Mouse (Mus musculus): ENCODE measurements around the gene Cfap43. TPM values are rescaled to one million over a fixed set of nuclear protein-coding genes. Genes with fewer than 3 reads are reported as not detected.

Cfap43 gene
- not detected in 2 replicates for polyA plus RNA-seq (2012; ENCODE audit: low replicate concordance)

DNA sequence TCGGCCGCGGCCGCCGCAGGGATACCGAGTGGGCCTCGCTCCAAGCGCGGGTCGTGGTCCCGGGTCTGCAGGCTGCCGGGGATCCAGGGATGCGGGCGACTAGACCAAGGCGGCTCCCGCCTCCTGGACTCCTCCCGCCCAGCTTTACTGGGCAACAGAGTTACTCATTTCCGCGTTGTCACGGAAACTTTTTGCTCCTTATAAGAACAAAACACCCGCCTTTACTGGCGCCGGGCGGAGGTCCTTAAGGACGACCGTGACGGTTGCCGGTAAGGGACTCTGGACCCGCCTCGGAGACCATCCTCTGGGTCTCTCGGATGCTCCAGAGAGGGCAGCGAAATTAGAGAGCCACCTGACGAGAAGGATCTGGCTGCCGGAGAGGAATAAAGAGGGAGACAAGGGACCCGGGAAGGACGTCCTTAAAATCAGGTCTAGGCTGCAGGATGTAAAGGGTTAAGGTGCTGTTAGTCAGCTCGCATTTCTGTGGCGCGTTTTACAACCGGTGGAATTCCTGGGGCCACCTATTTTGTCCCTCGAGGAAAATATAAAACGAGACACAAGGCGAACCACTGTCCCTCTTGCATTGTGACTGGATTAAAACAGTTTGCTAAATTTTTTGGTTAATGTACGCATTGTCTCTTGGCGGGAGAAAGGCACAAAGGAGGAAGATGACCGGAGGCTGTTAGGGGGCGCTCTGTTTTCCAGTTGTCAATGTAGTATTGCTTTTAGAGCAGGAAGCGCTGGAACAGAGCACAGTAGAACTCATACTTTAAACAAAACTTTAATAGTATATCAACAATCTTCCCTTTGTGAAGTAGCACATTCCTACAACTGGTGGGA lies at the start of gene Cfap43, which contains the start of gene Itprip:
Cfap43 (minus strand) TSS at position 162 of the 840 bp plus-strand sequence.
Itprip (minus strand) TSS at position 174 of the 840 bp plus-strand sequence.

DNA sequence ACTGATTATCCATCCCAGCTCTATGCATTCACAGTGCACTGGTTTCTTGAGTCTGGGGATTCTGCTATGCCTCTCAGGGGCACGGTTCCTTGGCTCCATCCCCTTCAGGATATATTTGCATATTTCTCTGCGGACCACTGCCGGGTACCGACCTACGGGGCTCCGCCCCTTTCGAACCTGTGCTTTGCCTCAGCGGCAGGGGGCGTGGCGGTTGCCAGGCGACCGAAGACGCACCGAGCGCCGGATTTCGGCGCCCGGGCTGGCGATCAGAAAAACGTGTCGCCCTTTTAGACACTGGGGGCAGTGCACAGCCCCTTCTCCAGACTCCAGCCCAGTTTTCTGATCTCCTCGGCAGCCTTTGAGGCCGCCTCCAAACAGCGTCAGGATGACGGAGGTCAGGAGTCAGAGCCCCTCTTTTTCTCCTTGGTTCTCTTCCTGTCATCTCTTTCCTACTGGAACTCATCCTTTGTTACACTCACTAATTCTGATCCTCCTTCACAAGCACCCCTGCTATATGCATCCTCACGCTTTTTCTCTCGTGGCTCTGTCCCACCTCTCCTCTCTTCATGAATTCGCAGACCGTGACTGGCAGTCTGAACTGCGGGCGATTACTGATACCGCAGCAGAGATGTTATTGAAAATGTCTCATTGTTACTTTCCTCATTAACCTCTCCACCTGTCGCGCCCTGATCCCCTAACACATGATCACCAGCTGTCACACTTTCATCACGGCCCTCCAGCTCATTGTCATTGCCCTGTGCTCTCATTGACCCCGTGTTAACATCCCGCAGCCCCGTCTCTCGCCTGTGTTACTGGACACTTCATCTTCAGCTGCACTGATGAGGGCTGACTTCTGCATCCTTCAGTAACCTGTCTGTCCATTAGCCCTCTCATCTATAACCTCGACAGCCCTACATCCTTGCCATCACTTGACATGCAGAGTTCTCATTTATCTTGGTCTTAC lies 18.6 kb upstream of the Cfap43 start, which contains the start of gene Cfap58:
Cfap58 (plus strand) TSS at position 233 of the 964 bp plus-strand sequence.

DNA sequence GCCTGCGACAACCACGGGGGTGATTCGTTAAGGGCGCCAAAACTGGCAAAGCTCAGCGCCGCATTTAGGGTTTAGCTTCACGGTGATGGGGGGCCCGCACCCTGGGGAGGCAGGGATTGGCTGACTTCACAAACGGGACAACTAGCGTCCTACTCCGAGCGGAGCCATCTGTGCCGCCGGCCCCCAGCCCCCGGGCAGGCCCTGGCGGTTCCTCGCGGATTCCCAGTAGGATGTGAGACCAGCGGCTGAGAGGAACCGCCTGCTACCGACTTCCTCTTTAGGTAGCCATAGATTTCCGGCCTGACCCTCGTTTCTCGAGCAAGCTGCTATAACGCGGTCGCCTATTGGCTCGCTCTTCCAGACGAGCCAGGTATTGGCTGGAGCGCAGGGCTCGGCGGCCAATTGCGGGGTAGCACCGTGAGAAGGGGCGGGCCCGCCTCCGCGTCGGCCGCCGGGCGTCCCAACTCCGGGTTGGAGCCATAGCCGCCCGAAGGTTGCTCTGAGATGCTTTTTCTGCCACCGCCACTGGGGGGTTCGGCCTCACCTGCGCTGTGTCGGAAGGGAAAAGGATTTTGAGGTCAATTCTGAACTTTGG lies 53.6 kb downstream of the Cfap43 start, which contains the start of gene Gsto2:
Gsto2 (plus strand) TSS at position 182 of the 595 bp plus-strand sequence.

DNA sequence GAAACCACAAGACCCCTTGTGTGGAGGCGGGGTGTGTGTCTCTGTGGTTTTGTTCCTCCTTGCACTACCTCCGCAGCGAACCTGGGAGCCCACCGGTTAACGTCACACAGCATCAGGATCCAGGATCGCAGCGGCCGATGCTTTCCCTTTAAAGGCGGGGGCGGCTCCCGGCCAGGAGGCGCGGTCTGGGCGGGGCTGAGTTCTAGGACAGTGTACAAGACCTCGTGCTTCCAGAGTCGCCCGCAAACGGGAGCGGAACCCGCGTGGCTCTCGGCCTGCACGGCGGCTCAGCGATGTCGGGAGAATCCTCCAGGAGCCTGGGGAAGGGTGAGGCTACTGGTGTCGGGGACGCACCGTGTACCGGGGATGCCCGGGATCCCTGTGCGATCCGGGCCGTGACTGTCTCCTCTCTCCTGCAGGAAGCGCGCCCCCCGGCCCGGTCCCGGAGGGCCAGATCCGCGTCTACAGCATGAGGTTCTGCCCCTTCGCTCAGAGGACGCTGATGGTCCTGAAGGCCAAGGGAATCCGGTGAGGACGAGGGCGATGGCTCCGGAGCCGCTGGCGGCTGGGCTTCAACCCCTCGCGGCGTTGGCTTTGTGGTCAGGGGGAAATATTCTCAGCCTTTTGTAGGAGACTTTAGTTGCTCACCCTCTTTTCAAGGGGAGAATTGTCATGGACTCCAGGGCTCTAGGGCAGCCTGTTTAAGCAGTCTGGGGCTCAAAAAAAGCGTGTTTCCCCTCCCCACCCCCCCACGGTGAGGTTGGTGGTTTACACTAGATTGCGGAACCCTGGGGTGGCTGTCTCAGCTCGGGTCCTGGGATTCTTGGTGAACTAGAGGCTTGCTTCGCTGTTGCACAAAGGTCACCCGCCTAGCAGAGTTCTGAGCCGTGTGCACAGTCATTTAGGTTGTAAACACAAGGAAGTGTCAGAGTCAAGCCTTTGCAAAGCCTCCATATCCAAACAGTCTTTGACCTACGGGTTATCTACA lies 64.0 kb downstream of the Cfap43 start, which contains the start of gene Gsto1:
Gsto1 (plus strand) TSS at position 175 of the 988 bp plus-strand sequence.

DNA sequence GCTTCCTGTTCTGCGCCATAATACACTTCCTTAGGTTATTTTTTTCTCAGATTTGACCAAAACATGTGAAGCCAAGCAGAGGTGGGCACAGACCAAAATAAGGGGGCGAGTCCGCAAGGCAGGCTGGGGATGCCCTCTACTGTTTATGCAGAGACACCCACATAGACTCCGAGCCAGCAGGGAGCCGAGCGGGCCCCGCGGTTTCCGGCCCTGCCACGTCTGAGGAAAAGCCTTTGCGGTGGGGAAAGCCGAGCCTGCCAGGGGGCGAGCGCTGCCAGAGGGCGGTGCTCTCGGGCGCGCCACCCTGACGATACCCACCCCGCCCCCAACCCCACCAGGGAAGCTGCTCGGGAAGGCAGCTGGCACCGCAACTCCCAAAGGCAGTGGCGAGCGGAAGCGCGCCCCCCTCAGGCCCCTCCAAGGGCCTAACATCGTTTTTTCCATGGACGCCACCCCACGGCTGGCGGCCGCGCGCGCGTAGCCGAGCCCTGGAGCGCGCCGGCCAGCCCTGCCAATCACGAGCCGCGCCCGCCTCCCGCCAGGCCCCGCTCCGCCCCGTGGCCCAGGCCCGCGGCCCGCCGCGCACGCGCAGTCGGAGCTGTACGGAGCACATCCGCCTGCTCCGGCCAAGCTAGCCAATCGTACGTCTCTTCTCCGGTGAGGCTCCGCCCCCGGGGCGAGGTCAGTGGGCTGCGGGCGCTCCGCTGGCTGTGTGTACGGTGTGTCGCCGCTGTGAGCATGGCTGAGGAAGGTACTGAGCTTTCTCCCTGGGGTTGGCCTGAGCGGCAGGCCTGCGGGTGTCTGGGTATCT lies 187.8 kb downstream of the Cfap43 start, which contains the start of gene Sfr1:
Sfr1 (plus strand) TSS at position 612 of the 811 bp plus-strand sequence.

DNA sequence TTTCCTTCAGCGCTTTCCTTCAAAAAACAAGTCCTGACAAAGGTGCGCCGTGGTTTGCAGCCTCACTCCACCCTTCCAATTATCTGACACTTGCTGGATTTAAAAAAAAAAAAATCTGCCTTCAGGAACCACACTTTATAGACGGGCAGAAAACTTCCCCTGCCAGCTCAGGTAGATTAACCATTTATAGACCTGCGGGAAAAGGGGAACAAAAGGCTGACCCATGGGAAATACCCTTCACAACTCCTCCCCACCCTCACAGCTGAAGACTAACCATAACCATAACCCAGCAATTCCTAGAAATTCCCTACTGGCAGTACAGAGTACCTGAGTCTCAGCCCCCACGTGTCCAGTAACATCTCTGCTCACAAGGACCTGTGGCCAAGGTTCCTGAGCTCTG lies 227.1 kb downstream of the Cfap43 start, which contains the start of gene Col17a1:
Col17a1 (minus strand) TSS at position 101 of the 400 bp plus-strand sequence.

Other genes starting within 250 kb of the Cfap43 start
- 1.3 and 2.4 TPM in 2 replicates for gene Col17a1, start 227.2 kb downstream of the Cfap43 start, polyA plus RNA-seq (2012; ENCODE audit: low replicate concordance)
- 3.3 and 7.7 TPM in 2 replicates for gene Sfr1, start 187.6 kb downstream of the Cfap43 start, polyA plus RNA-seq (2012; ENCODE audit: low replicate concordance)
- 51.3 and 157 TPM in 2 replicates for gene Gsto1, start 64.3 kb downstream of the Cfap43 start, polyA plus RNA-seq (2012; ENCODE audit: low replicate concordance)
- not detected in 2 replicates for gene Gsto2, start 53.8 kb downstream of the Cfap43 start, polyA plus RNA-seq (2012; ENCODE audit: low replicate concordance)
- gene Itprip, start within 50 bp of the Cfap43 start, polyA plus RNA-seq (2012; ENCODE audit: low replicate concordance): 5.2 and 7.5 TPM in 2 replicates
- gene Cfap58, start 18.4 kb upstream of the Cfap43 start, polyA plus RNA-seq (2012; ENCODE audit: low replicate concordance): not detected in 2 replicates